Mouse (Mus musculus) cerebellum, adult 18-20 months (tissue): ENCODE measurements around the gene Fxyd3.

Experiments used
- DNase-seq, 2 experiments: peaks; one replicate each; pipeline ENCODE4 v3.0.0; 2021

Gene Fxyd3

DNA sequence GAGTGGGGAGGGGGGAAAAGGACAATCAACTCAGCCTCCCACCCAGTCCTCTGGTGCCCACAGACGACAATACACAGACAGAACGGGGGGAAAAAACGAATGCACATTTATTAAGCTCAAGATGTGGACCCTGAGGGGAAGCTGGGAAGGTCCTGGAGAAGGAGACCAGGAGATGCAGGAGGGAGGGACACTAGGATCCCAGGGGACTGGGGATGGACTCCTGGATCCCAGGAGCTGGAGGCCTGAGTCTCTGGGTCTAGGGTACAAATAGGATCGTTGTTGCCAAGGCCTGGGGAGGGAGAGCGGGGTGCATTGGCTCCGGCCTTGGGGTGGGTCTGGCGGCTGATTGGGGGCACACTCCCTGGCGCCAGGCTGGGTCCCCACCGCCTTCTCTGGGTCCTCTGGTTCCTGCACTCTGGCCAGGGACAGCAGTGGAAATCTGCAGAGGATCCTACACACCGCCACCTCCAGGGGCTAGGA lies 34.0 kb downstream of the Fxyd3 start, which contains the start of gene Fxyd5:
Gene Fxyd5 (minus strand): TSS at position 51 of the 480 bp plus-strand sequence.
- no peak for DNase-seq

DNA sequence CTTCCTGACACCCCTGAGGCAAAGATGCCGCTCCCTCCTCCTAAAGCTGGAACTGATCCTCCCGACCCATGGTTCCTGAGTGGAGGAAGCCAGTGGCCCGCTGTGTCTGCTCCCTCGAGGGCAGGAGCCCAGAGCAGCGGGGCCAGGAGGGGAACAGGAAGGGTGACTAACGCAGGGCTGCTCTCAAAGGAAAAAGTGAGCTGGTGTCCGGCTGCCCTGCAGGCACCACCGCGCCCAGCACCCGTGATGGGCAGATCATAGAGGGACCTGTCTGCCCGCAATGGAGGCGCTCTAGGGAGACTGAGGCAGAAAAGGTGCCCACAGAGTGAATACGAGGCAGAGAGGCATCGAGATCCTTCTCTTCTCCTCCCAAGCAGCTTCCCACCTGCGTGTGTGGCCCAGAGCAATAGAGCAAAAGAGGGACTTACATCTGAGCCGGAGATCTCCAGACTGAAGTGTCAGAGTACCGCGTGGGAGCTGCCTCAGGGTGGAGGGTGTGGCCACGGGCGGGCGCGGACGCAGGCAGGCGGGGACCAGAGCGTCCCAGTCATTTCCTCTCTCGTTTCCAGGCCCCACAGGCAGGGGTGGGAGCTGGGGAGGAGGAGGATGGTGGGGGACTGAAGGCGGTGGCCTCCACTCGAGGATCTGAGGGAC lies 34.7 kb downstream of the Fxyd3 start:
- no peak for DNase-seq

DNA sequence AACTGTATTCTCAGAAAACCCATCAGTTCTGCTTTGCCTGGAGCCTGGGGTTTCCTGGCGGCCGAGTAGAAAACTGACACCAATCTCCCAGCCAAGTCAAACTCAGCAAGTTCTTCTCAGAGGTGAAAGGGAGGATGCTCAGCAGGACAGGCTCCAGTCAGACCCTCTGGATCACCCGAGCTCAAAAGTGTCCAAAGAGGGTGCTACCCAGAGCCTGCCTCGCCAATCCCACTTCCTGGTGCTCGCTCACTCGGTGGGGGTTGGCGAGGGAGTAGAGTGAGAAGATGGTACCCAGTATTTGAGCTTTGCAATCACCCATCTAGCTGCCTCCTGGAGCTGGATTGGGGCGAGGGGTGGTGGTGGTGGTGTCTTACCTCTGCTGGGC lies 35.5 kb downstream of the Fxyd3 start:
- DNase-seq, result no peak

DNA sequence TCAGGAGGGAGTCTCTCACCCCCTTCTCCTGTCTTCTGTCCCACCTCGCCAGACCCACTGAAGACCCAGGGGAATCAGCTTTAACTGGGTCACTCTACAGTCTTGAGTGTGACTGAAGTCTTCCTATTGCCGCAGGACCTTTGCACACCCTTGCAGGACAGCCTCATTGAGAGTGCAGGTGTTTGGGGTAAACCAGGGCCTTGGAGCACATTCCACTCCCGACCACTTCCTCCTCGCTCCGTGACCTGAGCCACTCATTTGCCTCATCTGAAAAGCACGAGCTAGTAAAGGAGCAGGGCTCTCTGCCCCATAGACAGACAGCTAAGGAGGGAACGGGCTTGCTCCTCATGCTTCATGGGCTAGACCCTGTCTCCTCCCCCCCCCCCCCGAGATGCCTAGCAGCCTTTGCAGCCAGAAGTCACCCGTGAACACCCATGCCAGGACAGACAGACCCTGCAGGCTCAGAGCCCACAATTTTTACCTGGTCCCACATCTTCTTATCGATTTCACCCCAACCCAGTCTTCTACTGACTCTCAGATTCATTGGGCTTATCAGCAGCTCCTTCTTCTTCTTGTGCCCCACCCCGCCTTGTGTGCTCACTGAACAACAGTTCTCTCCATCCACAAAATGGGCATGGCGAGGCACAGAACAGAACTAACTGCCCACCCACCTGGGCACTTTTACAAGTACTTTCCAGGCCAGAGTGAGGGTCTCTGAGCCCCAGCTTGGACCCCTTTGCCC lies 36.1 kb downstream of the Fxyd3 start:
- no peak for DNase-seq

DNA sequence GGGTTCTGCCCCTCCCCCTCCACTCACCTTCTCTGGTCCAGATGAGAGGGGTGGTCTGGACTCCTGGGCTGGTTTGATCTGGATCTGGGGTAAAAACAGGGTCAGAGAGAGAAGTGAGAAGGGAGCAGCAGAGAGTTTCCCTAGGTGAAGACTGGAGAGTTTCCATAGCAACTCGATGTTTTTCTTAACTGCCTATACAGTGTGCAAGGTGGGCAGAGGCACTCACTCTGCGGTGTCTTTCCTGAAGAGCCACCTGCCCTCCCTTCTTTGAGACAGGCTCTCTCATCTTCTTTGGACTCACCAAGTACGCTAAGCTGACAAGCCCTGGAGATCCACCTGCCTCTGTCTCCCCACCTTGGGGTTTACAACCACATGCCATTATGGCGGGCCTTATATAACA lies 37.5 kb downstream of the Fxyd3 start:
- no peak for DNase-seq

- DNase-seq, result no peak
These were observed 38.8 kb downstream of the Fxyd3 start for GRCm38 (mm10) chr7:31037675-31038074.

GRCm38 (mm10) chr7:31036917-31037316 lies 39.6 kb downstream of the Fxyd3 start:
- DNase-seq, result no peak

GRCm38 (mm10) chr7:31035291-31035690 lies 41.2 kb downstream of the Fxyd3 start:
- DNase-seq, result no peak

DNA sequence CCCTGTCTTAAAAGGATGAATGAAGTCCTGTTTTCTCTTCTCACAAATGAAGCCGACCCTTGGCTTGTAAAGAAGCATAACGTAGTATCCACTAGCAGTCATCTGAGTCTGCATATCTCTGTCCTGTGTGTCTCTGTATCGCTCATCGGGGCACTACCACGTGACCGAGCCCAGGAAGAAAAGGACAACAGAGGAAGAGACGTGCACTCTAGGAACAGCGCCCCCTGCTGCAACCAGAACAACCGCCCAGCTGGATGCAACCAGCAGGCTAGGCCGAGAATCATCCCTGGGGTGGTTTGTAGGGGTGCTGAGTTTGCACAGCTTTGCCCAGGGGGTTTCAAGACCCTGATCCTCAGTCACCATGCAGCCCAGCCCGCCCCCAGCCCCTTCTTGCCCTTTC lies 41.7 kb downstream of the Fxyd3 start:
- DNase-seq, result no peak

DNA sequence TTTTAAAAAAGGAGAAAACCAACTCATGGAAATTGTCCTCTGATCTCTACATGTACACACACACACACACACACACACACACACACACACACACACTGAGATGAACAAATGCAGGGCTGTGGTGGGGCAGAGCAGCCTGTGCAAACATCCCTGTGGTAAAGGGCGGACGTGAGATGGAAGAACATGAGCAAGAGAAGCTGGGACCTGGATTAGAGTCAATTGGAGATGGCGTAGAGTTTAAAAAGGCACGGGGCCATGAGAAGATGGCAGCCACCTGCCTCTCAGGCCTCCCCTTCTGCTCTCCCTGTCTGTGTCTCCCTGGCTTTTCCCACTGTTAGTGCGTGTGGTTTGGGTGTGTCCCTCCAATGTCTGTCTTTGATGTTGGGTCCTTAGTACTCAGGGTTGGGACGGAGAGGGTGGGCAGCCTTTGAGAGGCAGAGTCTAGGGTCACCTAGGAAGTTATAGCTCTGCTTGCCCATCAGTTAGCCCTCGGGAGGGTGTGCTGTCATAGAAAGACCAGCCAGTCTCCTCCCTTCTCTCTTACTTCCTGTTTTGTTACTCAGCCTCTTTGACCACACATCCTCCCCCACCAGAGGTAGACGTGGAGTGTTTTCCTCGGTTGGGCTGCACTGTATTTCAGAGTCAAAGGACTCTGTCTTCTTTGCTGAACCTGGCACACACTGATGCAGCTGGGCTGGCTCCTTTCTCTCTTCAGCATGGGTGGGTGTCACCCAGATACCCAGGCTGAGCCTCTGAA lies 42.9 kb downstream of the Fxyd3 start:
- no peak for DNase-seq

DNA sequence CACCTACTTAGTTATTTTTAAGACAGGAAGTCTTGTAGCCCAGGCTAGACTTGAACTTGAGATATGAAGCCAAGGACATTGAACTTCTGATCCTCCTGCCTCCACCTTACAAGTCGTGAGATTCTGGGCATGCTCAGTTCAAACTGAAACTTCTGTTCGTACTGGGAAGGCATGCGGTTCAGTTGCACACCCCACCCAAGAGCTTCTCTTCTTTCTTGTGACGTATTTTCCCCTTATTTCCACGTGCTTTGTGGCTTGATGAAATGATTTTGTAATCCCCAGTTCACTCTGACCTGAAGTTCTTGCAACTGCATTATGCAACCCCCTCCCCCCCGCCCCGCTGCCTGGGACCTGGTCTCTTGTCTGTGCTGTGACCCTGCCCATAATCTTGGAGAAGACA lies 44.8 kb downstream of the Fxyd3 start:
- DNase-seq, result no peak

DNA sequence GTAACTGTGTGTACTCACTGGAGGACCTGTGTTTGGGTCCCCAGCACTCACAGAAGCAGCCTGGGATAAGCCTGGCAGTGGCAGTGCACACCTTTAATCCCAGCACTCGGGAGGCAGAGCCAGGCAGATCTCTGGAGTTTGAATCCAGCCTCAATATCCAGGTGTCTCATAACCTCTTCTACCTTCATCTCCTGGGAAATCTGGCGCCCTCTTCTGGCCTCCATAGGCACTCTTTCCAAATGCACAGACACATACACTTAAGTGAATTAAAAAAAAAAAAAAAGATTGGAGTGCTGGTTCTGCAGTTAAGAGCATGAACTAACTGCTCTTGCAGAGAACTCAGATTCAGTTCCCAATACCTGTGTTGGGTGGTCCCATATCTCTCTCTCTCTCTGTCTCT lies 45.8 kb downstream of the Fxyd3 start:
- DNase-seq, result no peak

- DNase-seq, result no peak
These were observed 47.9 kb downstream of the Fxyd3 start for GRCm38 (mm10) chr7:31028609-31029008.
